Mouse (Mus musculus): ENCODE data around the gene Mrpl58. TPM values are rescaled to one million over a fixed set of nuclear protein-coding genes. Genes with fewer than 3 reads are reported as not detected.

The Mrpl58 gene
- polyA plus RNA-seq, 1 experiment from 2014 or later = 248 TPM

- H3K4me2 ChIP-seq = no peak overlapping the region
- H3K27me3 ChIP-seq = peaks cover 21% of the 10 kb centered on the region
- H3K27ac ChIP-seq = no peak overlapping the region
- peaks cover 19% of the 10 kb centered on the region for H3K4me1 ChIP-seq
- no peak overlapping the region for H3K9ac ChIP-seq
- no peak for ATAC-seq
- H3K4me3 ChIP-seq = no peak overlapping the region
- no peaks in the 10 kb centered on the region for H3K9me3 ChIP-seq (replicated peaks)
- no peaks in the 10 kb centered on the region for H3K36me3 ChIP-seq (ENCODE audit: poor library complexity, severe bottlenecking)
- 76% methylated on average over 1 of the region's 1 CpGs for WGBS
Measured at GRCm38 (mm10) chr11:115372015-115372414, 31.5 kb upstream of the Mrpl58 start.

GRCm38 (mm10) chr11:115372737-115373136 lies 30.8 kb upstream of the Mrpl58 start:
- no peaks in the 10 kb centered on the region for H3K9me3 ChIP-seq (replicated peaks)
- H3K4me3 ChIP-seq = no peak overlapping the region
- 55% methylated on average over 2 of the region's 2 CpGs for WGBS
- peaks cover 15% of the 10 kb centered on the region for H3K4me1 ChIP-seq
- ATAC-seq = no peak
- H3K9ac ChIP-seq = no peak overlapping the region
- peaks cover 21% of the 10 kb centered on the region for H3K27me3 ChIP-seq
- no peak overlapping the region for H3K4me2 ChIP-seq
- H3K36me3 ChIP-seq (ENCODE audit: poor library complexity, severe bottlenecking) = no peaks in the 10 kb centered on the region
- H3K27ac ChIP-seq = no peak overlapping the region

GRCm38 (mm10) chr11:115373805-115374694 lies 29.5 kb upstream of the Mrpl58 start:
- Histone ChIP-seq H3K4me1 (peaks cover 15% of the 10 kb centered on the region), H3K9ac (peak overlapping the region; percentile 65), H3K4me3 (peak overlapping the region; percentile 47), H3K27ac (no peak overlapping the region), H3K4me2 (peak overlapping the region; percentile 72), H3K36me3 (ENCODE audit: poor library complexity, severe bottlenecking) (no peaks in the 10 kb centered on the region), H3K27me3 (peaks cover 21% of the 10 kb centered on the region), H3K9me3 (replicated peaks) (0 out of 2 replicates have a peak, but pooled peaks cover 4% of the 10 kb centered on the region)
- ATAC-seq = peak; percentile 66
- WGBS = 2% methylated on average over 30 of the region's 30 CpGs

- Histone ChIP-seq H3K9ac (peak overlapping the region; percentile 65), H3K9me3 (replicated peaks) (0 out of 2 replicates have a peak, but pooled peaks cover 4% of the 10 kb centered on the region), H3K27ac (no peak overlapping the region), H3K4me2 (peak overlapping the region; percentile 72), H3K4me3 (peak overlapping the region; percentile 47), H3K4me1 (peaks cover 15% of the 10 kb centered on the region), H3K27me3 (peaks cover 21% of the 10 kb centered on the region), H3K36me3 (ENCODE audit: poor library complexity, severe bottlenecking) (no peaks in the 10 kb centered on the region)
- WGBS = 68% methylated on average over 12 of the region's 12 CpGs
- ATAC-seq = 0 out of 2 replicates have a peak, but pooled peaks have one; percentile 30
Measured at GRCm38 (mm10) chr11:115374695-115375425, 28.7 kb upstream of the Mrpl58 start.

- Histone ChIP-seq H3K4me2 (no peak overlapping the region), H3K36me3 (ENCODE audit: poor library complexity, severe bottlenecking) (no peaks in the 10 kb centered on the region), H3K4me1 (peaks cover 20% of the 10 kb centered on the region), H3K27me3 (peaks cover 18% of the 10 kb centered on the region), H3K9ac (no peak overlapping the region), H3K9me3 (replicated peaks) (0 out of 2 replicates have a peak, but pooled peaks cover 4% of the 10 kb centered on the region), H3K4me3 (no peak overlapping the region), H3K27ac (no peak overlapping the region)
- ATAC-seq = no peak
- WGBS = 74% methylated on average over 7 of the region's 7 CpGs
Measured at GRCm38 (mm10) chr11:115376722-115377121, 26.8 kb upstream of the Mrpl58 start.

GRCm38 (mm10) chr11:115377254-115377653 lies 26.3 kb upstream of the Mrpl58 start:
- Histone ChIP-seq H3K9me3 (replicated peaks) (0 out of 2 replicates have a peak, but pooled peaks cover 4% of the 10 kb centered on the region), H3K4me3 (no peak overlapping the region), H3K4me2 (no peak overlapping the region), H3K9ac (no peak overlapping the region), H3K36me3 (ENCODE audit: poor library complexity, severe bottlenecking) (no peaks in the 10 kb centered on the region), H3K27ac (no peak overlapping the region), H3K4me1 (peaks cover 20% of the 10 kb centered on the region), H3K27me3 (peaks cover 18% of the 10 kb centered on the region)
- ATAC-seq = no peak
- 93% methylated on average over 4 of the region's 4 CpGs for WGBS

GRCm38 (mm10) chr11:115377854-115378253 lies 25.7 kb upstream of the Mrpl58 start:
- no peak overlapping the region for H3K4me2 ChIP-seq
- ATAC-seq = no peak
- 90% methylated on average over 7 of the region's 7 CpGs for WGBS
- no peak overlapping the region for H3K9ac ChIP-seq
- H3K4me3 ChIP-seq = no peak overlapping the region
- H3K4me1 ChIP-seq = peaks cover 25% of the 10 kb centered on the region
- H3K27ac ChIP-seq = no peak overlapping the region
- H3K27me3 ChIP-seq = peaks cover 17% of the 10 kb centered on the region
- 0 out of 2 replicates have a peak, but pooled peaks cover 4% of the 10 kb centered on the region for H3K9me3 ChIP-seq (replicated peaks)
- H3K36me3 ChIP-seq (ENCODE audit: poor library complexity, severe bottlenecking) = no peaks in the 10 kb centered on the region

- H3K36me3 ChIP-seq (ENCODE audit: poor library complexity, severe bottlenecking) = no peaks in the 10 kb centered on the region
- no peaks in the 10 kb centered on the region for H3K27me3 ChIP-seq
- H3K4me1 ChIP-seq = peaks cover 41% of the 10 kb centered on the region
- H3K9ac ChIP-seq = no peak overlapping the region
- peak overlapping the region; percentile 68 for H3K4me3 ChIP-seq
- WGBS = 7% methylated on average over 9 of the region's 9 CpGs
- no peak for ATAC-seq
- H3K27ac ChIP-seq = peak overlapping the region; percentile 93; the same call in 1 of the 2 replicates
- H3K9me3 ChIP-seq (replicated peaks) = 0 out of 2 replicates have a peak, but pooled peaks cover 4% of the 10 kb centered on the region
- peak overlapping the region; percentile 72 for H3K4me2 ChIP-seq
Measured at GRCm38 (mm10) chr11:115381276-115381675, 22.3 kb upstream of the Mrpl58 start.

GRCm38 (mm10) chr11:115381743-115382539 lies 21.6 kb upstream of the Mrpl58 start, which contains the start of gene Cdr2l:
Gene Cdr2l, plus strand, starts transcription at chr11:115381916.
- ATAC-seq = peak; percentile 91
- Histone ChIP-seq H3K4me1 (peaks cover 41% of the 10 kb centered on the region), H3K9ac (peak within 1 kb of the TSS; percentile 93), H3K4me3 (peak within 1 kb of the TSS; percentile 68), H3K9me3 (replicated peaks) (0 out of 2 replicates have a peak, but pooled peaks cover 4% of the 10 kb centered on the region), H3K4me2 (peak within 1 kb of the TSS; percentile 72), H3K27me3 (no peaks in the 10 kb centered on the region), H3K27ac (peak within 1 kb of the TSS; percentile 93), H3K36me3 (ENCODE audit: poor library complexity, severe bottlenecking) (no peaks in the 10 kb centered on the region)
- WGBS = under 1% methylated on average over 64 of the region's 76 CpGs

GRCm38 (mm10) chr11:115382891-115383290 lies 20.7 kb upstream of the Mrpl58 start:
- Histone ChIP-seq H3K27me3 (no peaks in the 10 kb centered on the region), H3K4me1 (peaks cover 41% of the 10 kb centered on the region), H3K9me3 (replicated peaks) (0 out of 2 replicates have a peak, but pooled peaks cover 3% of the 10 kb centered on the region), H3K9ac (peak overlapping the region; percentile 93), H3K36me3 (ENCODE audit: poor library complexity, severe bottlenecking) (no peaks in the 10 kb centered on the region), H3K4me2 (peak overlapping the region; percentile 72), H3K27ac (peak overlapping the region; percentile 81; the same call in 1 of the 2 replicates), H3K4me3 (peak overlapping the region; percentile 68)
- 8% methylated on average over 5 of the region's 5 CpGs for WGBS
- ATAC-seq = no peak
